Mouse (Mus musculus) neural tube, embryonic 13.5 days (tissue): Measurements from ENCODE around the gene Bex1. TPM values are rescaled to one million over a fixed set of nuclear protein-coding genes. Genes with fewer than 3 reads are reported as not detected.

ENCODE experiments used
- ATAC-seq: fragments of 200-750 bp; cut with Nextera tagmentation; 2 replicates; pipeline ENCODE4 v1.8.0; 2017; ENCODE audit warnings: low read depth, mild to moderate bottlenecking, moderate TSS enrichment, moderate library complexity
- H3K27ac ChIP-seq: fragments of 300-500 bp; sonication (generic); replicated peaks from 2 replicates; pipeline ENCODE4 v1.5.1; 2015; ENCODE audit warnings: moderate library complexity, mild to moderate bottlenecking, inconsistent platforms
- H3K27me3 ChIP-seq: fragments of 300-500 bp; sonication (generic); 2 replicates; pipeline ENCODE4 v1.6.1; 2015; ENCODE audit warnings: mild to moderate bottlenecking, inconsistent platforms
- H3K36me3 ChIP-seq: fragments of 300-500 bp; sonication (generic); 2 replicates; pipeline ENCODE4 v1.6.1; 2015; ENCODE audit warnings: mild to moderate bottlenecking, inconsistent platforms
- H3K4me1 ChIP-seq: fragments of 300-500 bp; sonication (generic); replicated peaks from 2 replicates; pipeline ENCODE4 v1.6.1; 2015; ENCODE audit warnings: inconsistent platforms
- H3K4me2 ChIP-seq: fragments of 300-500 bp; sonication (generic); 2 replicates; pipeline ENCODE4 v1.6.1; 2015; ENCODE audit warnings: inconsistent platforms, mild to moderate bottlenecking, moderate library complexity
- H3K4me3 ChIP-seq: fragments of 300-500 bp; sonication (generic); 2 replicates; pipeline ENCODE4 v1.5.1; 2015; ENCODE audit warnings: mild to moderate bottlenecking, inconsistent platforms
- H3K9ac ChIP-seq: fragments of 300-500 bp; sonication (generic); 2 replicates; pipeline ENCODE4 v1.6.1; 2015; ENCODE audit warnings: moderate library complexity, mild to moderate bottlenecking, inconsistent platforms
- H3K9me3 ChIP-seq: fragments of 300-500 bp; sonication (generic); 2 replicates; pipeline ENCODE4 v1.6.1; 2016; ENCODE audit warnings: inconsistent platforms
- WGBS: fragments of 180-500 bp; shearing (Covaris S2); methylation state at CpG from one replicate; pipeline ENCODE4 v1.1.7; 2015; 5-methylcytosine and 5-hydroxymethylcytosine counted together
- microRNA-seq: library from miRNA; unstranded; fragments of <30 nt; microRNA quantifications from one replicate; pipeline ENCODE4, GENCODE M21; 2016
- polyA plus RNA-seq: library from polyadenylated mRNA; unstranded; fragments of >200 nt; fragmentation: Nextera tagmentation; extraction: Ambion mirVana; gene quantifications from 2 replicates; pipeline ENCODE4 v1.2.1, GENCODE M21; 2015

Bex1 gene
- polyA plus RNA-seq, 1 experiment from 2014 or later = 191 TPM

DNA sequence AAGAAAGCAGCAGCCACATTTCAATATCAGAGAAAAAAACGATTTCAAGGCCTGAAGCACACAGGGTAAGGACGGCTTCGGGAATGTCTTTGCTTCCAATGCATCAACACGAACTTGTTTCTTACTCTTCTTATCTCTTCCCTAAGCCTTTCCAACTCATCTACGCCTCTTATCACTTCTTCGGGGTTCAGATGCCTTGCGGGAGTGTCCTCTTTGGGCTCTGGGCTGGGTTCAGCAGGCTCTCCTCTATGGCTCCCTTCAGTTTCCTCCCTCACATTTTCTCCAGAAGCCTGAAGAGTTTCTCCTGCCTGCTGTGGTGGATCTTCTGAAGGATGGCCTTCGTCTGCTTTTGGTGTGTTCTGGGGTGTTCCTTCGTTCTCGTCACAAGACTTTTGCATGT is 44.7 kb downstream of the Bex1 start:
- ATAC-seq = no peak
- Histone ChIP-seq H3K9me3 (no peaks in the 10 kb centered on the region), H3K27me3 (no peaks in the 10 kb centered on the region), H3K4me2 (peak overlapping the region; percentile 52), H3K4me3 (peak overlapping the region; percentile 54), H3K4me1 (peaks cover 6% of the 10 kb centered on the region), H3K27ac (no peak overlapping the region), H3K9ac (peak overlapping the region; percentile 73; the same call in 1 of the 2 replicates), H3K36me3 (no peaks in the 10 kb centered on the region)
- WGBS = 66% methylated on average over 10 of the region's 10 CpGs

Small RNA genes within 50 kb of the gene (microRNA-seq; reads per million reads assigned to microRNA genes)
- not detected for gene Mir6383

Other genes starting within 250 kb of the Bex1 start
- 222 and 228 TPM in 2 replicates for gene Arxes2, start 221.7 kb downstream of the Bex1 start, polyA plus RNA-seq
- 96.5 and 98.0 TPM in 2 replicates for gene Arxes1, start 182.1 kb downstream of the Bex1 start, polyA plus RNA-seq
- gene Bex2, start 147.3 kb downstream of the Bex1 start, polyA plus RNA-seq = 590 and 592 TPM in 2 replicates
- gene Nxf3, start 130.3 kb downstream of the Bex1 start, polyA plus RNA-seq = not detected in 2 replicates
- gene Bex4, start 76.5 kb downstream of the Bex1 start, polyA plus RNA-seq = 97.9 and 101 TPM in 2 replicates
- 152 and 172 TPM in 2 replicates for gene Tceal8, start 43.2 kb downstream of the Bex1 start, polyA plus RNA-seq
- 20.8 and 22.7 TPM in 2 replicates for gene Tceal5, start 11.6 kb downstream of the Bex1 start, polyA plus RNA-seq
- gene Tceal7, start 734 bp downstream of the Bex1 start, polyA plus RNA-seq = 5.5 and 9.5 TPM in 2 replicates
- gene Tceal9, start 29.6 kb upstream of the Bex1 start, polyA plus RNA-seq = 303 and 387 TPM in 2 replicates
- gene Bex3, start 54.7 kb upstream of the Bex1 start, polyA plus RNA-seq = 703 and 734 TPM in 2 replicates